Mouse (Mus musculus) embryo, embryonic 11.5 days (tissue): ENCODE measurements at regions not wholly inside any gene's neighbourhood (a gene's known extent, or its start where the extent isn't known, plus 50 kb on each side); places are given as distances from the start of the nearest gene placed in this dataset.

ENCODE experiments used
- DNase-seq: peaks from one replicate; pipeline ENCODE4 v3.0.0-alpha.2; 2012; ENCODE audit warnings: low read depth, low spot score

DNA sequence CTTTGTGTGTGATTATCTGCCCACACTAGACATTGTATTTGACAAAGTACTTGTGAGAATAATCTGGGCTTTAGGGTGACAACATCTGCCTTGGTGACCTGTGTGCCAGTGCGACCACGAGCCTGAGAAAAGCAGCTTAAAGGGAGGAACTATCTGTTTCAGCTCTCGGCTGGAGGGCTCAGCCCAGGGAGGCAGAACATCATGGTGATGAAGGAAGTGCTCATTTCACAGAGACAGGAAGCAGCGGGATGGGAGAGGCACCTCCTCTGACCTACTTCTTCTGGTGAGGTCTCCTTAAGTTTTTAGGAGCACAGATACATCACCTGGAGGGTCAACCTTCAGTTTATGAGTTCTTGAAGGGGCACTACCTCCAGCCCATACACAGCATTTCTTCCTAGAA, 89.8 kb downstream of the Kif26a start:
- no peak for DNase-seq

DNA sequence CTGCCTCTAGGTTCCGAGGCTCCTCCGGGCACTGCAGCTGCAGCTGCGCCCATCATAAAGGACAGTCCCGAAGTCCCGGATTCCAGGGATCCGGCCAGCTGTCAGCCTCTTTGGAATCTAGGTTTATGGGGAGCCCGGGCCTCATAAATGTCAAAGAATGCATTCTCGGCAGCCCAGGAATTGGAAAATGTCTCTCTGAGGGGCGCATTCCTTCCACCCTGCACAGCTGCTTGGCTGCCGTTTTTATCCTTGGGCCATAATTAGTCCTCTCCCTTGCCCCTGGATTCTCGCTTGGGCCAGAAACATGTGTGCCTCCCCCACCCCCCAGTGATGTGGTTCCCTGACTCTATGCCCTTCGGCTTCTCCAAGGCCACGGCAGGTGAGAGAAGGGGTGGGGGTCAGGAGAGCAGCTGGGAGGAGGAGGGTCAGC, 91.1 kb downstream of the Kif26a start:
- peak; percentile 39 for DNase-seq

DNA sequence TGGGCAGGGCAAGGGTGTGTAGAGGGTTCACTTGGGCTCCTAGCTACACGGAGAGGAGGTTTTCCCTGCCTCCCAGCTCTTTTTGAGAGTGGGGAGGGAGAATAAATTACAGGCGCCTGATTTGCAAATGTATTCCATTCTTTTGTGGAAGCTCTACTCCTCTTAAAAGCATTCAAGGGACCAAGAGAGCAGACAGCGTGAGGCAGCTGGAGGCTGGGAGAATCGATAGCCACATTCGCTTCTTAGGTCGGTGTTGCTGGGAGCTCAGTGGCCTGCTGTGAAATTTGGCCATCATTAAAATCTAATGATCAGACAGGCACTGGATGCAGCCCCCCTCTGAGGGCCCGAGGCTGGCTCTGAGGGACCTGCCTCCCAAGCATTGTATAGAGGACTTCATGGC, 92.8 kb downstream of the Kif26a start:
- no peak for DNase-seq

DNA sequence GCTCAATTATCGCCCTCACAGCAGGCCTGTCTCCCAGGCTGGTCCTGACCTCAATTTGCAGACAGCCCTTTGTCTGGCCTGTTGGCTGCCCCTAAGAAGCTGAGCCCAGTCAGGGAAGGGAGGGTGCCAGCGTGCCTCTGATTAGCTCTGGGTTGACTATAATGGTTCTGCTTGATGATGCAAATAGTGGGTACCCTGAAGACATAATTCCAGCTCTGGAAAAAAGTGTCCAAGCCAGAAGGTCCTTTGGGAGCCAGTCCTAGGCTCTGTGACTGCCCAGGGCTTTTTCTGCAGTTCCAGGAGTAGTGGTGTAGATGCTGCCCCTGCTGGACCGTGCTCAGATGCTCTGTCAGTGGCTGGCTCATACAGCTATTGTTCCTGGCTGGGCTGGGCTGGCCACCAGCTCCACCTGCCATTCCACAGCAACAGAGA, 95.7 kb downstream of the Kif26a start:
- no peak for DNase-seq

DNA sequence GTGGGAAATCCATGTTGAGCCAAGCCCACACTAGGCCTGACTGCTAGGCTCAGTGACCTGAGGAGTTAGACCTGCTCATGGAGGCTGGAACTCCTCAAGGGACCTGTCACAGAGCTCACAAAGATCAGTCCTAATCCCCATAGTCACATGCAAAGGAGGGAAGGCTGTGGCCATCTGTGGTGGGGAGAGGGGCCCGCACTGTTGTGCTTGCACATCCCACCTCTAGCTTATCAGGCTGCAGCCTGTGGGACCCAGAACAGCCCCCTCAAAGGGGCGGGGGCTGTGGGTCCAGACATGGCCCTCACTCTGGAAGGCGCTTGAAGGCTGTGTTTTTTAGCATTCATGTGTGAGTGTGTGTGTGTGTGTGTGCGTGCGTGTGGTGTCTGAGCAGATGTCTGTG, 97.2 kb downstream of the Kif26a start:
- no peak for DNase-seq

DNA sequence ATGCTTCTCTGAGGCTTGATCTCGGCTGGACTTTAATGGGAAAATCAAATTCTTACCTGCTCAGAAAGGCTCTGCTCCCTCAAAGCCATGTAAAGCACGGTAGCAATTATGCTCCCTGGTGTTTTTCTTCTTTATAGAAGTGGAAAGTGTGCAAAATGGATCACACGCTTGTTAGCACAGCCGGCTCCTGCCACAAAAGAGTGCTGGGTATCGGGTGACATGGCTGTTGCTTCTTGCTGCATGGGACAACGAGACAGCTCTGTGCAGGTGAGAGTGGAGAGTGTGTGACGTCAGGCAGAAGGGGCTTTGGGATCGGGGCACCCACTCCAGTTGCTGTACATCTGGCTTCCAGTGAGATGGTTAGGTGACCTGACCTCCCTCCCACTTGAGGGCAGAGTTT, 104.9 kb downstream of the Kif26a start:
- no peak for DNase-seq

DNA sequence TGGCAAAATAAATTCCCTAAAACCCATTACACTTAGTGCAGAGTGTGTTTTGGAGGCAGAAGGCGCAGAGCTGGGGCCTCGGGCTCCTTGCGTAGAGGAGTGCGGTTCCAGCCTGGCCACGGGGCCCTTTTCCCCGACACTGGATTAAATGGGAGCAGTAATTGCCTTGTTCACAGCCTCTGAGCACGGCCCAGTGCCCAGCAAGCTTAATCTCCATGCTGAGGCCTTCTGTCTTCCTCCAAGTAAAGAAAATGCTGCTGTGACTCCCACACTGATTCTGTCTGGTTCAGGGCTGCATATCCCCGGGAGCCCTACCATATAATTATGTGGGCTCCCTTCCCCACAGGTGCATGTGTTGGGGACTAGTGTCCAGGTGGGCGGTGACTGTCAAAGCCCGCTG, 107.5 kb downstream of the Kif26a start:
- no peak for DNase-seq

DNA sequence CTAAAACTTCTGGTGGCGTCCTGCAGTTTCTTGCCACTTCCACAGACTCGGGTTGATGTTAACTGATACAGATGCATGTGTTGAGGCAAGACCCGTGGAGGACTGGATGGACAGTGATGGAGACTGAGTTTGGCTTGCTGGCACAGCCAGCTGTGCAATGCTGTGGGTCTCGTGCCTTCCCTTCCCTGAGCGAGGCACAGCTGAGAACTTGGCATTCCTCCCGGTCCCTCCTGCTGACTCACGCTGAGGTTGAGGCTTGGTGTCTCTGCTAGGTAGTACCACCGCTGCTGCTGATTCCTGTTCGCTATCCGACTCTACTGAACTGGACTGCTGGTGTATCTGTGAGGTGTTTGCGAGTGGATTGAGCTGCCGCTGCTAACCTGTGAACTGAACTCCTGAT, 109.2 kb downstream of the Kif26a start:
- no peak for DNase-seq

DNA sequence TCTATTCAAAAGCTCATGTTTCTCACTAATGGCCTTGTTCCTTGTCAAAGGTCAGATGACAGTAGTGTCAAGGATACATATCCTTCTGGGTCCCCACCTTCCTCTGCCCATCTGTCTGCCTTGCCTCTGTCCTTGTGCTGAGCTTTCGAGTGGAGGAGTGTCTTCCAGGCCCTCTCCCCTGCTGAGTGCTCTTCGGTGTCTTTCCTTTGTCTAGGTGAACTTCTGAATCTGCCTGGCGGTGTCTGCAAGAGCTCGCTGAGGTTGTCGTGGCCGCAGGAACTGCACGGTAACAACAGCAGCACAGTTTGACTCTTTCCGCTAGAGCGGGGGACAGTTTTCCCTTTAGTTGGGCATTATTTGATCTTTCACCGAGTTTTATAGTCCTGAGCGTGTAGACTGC, 111.7 kb downstream of the Kif26a start:
- no peak for DNase-seq

DNA sequence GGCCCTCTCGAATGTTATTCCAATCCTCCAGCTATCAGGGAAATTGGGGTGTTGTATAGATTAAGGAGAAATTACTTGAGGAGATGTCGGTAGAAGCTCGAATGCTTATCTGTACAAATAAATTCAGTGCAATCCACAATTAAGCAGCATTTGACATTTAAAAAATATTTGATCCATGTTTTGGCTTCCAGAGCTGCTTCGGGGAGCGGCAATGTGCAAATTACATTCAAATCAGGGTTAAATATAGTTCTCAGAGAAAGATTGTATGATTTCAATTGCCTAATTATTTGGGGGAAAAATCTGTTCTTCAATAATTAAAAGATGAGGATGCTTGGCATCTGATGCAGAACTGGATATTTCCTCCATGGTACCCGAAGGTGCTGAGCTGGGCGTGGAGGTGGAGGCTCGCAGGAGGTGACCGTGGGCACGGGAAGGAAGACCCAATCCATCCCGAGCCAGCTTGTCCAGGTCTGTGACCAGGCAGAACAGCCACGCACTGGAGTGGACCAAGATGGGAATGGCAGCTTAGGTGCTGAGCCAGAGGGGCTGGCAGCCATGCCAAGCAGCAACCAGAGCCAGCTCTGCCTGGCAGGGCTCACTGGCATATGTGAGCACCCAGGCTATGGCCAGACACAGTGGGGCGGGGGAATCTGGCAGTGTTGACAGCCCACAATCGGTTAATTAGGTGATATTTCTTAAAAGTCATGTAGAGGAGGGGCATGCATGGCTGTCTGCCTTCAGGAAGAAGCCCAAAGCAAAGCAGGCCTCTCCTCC, 117.5 kb downstream of the Kif26a start:
- DNase-seq = no peak

DNA sequence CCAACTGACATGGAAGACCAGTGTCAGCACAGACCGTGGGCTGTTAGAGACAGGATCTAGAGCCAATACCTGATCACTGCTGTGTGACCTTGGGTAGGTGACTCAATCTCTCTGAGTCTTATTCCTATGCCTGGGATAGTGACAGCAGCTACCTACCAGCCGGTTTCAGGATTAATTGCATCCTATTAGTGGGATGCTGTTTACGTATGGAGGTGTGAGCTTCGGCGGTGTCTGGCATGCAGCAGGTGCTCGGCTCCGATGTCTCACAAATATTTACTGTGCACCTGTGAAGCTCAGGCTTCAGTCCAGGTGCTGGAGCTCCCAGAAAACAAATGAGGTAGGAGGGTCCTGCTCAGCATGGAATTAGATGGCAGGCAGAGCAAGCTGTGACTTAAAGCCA, 118.2 kb downstream of the Kif26a start:
- DNase-seq = no peak

DNA sequence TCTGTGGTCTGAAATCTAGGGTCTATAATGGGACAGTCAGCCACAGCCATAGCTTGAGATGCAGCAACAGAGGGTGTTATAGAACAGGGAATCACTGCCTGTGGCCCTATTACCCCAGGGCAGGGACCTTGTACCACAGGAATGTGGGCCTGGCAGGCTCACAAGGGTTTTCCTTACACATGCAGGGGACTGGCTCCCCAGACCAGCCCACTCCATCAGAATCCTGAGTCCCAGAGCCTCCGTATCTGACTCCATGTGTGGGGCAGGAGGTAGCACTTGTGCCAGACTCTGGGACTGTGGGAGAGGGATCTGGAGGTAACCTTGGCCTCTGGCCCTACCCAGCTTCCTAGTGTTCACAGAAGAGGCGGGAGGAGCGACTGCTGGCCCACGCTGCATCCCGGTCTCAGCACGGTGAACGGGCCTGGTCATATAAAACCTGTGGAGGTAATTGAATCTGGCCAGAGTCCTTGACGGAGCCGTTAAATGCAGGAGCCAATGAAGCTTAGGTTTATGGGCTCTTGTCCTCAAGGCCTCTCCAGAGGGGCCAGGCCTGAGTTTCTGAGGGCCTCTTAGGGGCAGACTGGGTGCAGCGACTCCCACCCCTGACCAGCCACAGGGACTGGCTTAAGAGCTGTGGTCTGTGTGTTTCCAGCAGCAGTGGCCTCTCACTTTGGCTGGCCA, 119.4 kb downstream of the Kif26a start:
- no peak for DNase-seq

DNA sequence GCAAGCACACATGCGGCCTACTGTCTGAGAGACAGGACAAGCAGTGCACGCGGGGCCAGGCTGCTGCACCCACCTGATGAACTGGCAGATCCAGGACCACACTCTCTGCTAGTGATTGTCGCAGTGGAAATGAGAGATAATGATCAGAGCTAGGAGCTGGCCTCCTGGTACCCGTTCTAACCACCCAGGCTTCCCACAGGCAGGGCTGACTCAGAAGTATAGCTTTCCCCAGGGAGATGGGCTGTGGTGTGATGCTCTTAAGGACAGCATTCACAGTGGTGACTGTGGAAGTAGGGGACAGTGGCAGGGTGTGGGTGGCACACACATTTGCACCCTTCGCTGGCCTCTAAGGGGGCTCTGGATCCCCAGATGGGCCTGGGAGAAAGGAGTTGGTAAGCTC, 128.0 kb downstream of the Kif26a start:
- no peak for DNase-seq

DNA sequence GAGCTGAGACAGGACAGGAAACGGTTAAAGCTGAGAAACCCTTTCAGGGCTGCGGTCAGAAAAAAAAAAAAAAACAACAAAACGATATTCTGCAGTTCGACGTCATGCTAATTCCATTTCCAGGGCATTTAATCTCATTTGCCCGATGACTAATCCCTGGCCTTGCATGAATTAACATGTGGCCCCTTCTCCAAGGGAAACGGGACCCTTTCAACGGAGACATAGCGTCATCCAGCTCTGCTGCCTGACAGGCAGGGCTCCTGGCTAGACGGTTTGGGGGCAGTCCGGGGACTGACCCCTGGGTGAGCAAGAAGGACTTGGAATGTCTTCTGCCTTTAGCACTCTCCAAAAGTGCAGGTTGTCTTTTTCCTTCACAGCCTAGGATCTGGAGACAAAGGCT, 128.7 kb downstream of the Kif26a start:
- no peak for DNase-seq

DNA sequence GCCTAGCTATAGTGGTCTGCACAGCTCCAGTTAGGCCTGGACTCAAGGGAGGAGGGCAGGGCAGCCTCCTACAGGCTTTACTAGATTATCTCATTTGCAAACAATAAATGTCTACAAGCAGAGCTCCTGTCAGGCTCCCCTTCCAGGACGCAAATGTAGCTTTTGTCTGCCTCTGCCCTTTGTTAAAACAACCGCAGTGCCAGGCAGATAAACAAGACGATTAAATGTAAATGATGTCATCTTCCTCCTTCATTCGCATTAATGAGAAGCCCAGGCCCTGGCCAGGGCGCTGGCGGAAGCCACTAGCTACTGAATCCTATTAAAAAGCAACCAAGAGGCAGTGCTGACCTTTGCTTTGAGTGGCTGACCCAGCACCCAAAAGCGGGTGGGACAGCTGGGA, 130.6 kb downstream of the Kif26a start:
- no peak for DNase-seq

DNA sequence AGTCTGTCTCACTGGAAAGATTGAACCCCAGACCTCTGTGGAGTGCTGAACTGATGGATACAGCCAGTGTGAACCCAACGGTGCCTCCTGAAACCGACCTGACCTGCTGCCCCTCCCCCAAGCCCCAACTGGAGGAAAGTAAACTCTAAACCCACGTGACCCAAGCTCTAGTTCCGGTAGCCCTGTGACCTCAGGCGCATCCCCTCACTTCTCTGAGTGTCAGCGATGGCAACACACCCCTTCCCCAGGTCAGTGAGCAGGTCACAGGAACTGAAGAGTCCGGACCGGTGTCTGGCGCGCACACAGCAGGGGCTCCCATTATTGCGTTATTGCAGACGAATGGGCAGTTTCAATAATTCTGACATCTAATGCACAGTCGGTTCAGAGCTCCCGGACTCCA, 131.5 kb downstream of the Kif26a start:
- no peak for DNase-seq

DNA sequence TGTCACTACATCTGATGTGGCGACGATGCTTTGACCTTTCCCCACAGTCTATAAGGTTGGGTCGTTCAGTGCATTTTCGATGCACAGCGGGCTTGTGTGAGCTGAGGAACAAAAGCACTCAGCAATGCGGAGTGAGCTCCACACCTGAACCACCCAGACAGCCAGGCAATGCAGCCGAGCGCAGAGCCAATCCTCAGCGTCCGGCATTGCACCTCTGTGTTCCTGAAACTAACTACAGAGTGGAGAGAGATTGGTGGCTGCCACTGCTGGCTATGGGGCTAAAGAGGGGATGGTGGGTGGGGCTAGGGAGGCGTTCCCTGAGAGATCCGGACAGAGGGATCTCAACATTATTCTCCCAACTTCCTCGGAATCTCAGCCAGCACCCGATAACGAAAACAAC, 139.1 kb downstream of the Kif26a start:
- no peak for DNase-seq

DNA sequence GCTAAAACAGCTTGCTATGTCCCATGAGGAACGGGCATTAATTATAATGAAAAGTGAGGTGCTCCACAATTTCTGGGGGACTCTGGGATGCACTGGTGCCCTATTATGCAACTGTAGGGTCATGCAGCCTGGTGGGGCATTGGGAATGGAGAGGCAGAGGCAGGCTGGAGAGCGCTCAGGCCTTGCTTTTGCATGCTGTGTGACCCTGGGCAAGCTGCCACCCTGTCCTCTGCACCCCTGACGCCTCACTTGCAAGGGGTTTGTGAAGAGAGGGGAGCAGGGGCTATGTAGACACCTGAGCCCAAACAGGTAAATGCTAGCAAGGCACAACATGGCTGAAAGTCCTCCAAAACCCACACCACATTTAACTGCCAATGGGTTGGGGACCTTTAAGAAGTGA, 142.8 kb downstream of the Kif26a start:
- no peak for DNase-seq

DNA sequence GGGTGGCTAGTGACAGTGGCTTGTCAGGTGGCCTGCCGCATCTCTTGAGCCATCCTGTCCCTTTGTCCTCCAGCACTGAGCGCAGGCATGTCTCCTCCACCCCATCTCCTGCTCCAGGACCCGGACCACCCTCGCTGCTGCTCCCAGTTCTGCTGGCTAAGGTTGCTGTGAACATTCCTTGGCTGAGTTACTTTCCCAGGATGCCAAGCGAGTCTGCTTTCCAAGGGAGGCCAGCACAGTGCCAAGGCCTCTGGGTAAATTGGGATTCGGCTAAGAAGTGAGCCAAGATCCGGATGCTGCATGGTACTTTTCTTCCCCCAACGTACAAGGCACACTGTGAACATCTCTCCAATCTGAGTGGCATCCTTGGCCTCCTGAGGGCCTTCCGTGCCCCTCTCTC, 144.3 kb downstream of the Kif26a start:
- DNase-seq = no peak

DNA sequence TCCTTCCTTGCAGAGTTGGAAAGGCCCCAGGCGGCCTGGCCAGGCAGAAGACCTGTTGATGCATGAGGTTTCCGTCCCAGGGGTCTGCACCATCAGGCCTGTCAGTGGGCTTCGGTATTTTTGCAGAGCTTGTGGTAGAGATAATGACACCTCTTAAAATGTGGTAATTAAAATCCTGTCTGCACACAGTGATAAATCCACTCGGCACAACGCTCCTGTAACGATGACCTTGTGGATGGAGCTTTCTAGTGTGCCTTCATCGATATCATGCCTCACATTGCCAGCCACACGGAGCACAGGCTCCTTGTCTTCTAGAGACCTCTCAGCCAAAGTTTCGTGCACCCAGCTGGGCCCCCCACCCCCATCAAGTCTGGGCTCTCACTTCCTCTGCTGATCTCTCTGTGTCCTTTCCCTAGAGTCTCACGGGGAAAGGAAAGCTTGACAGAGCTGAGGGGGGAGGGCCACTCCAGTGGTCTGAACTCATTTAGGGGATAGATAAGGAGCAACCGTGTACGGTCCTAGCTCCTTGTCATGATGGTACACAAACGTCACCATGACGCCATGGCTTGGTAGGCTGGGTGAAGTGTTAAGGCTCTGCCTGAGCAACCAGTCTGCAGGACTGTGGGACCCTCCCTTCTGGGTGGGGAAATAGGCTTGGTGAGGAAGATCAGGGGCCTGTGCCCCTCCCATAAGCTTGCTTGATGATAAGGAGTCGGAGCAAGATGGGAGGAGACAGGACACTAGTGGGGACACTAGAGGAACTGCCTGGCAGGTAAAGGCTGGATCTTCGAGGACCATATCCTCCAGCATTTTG, 145.9 kb downstream of the Kif26a start:
- DNase-seq = no peak

DNA sequence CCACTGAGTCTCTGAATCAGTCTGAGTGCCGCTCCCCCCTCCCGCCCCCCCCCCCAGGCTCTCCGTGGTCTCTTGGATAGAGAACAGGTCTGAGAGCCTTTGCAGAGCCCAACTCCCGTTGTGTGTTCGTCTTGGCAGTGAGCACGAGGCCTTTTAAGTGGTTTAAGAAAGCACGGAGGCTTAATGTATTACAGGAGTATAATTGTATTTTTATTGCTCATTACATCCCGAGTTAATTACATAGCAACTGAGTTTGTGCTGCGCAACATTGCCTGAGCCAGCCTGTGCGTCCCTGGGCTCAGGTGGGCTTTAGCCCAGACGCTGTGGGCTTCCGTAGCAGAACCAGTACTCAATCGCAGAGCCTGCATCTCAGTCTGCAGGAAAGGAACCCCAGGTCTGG, 147.1 kb downstream of the Kif26a start:
- DNase-seq = no peak

DNA sequence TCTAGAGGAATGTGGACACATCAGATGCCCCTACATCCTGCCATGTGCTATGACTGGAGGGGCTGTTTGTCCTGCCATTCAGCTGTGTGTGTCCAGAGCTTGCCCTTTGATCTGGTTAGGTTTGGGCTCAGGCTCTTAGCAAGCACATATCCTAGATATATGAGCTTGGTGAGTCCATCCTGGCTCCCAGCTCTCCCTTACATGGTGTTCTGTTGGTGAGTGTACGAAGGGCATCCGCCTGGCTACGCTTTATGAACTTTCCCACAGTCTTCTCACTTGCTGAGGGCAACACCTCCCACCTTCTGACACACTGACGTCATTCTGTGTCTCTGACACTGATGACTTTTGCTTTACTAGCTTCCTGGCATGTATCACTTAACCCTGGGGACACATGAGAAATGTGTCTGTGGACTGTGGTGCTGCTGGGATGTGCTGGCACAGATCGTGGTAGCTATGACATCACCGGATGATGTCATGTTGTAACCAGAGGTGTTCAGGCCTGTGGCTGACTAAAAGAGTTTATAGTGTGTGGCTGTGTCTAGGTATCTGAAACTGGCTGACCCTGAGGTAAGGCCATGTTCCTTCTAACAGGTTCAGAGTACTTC, 149.4 kb downstream of the Kif26a start:
- DNase-seq = no peak
